Mouse (Mus musculus) cerebral cortex, adult 2 months (tissue): ENCODE measurements around the gene Socs1.

ENCODE experiments used
- WGBS: fragments of 180-500 bp; shearing (Covaris S2); methylation state at CpG from one replicate; pipeline ENCODE4 v1.1.7; 2018; 5-methylcytosine and 5-hydroxymethylcytosine counted together

Gene Socs1

GRCm38 (mm10) chr16:10785371-10786231 lies at the start of gene Socs1:
Gene Socs1 (minus strand): TSS chr16:10785536.
- under 1% methylated on average over 58 of the region's 59 CpGs for WGBS

GRCm38 (mm10) chr16:10834542-10834910 lies 49.2 kb upstream of the Socs1 start:
- 6% methylated on average over 12 of the region's 12 CpGs for WGBS

- 88% methylated on average over 4 of the region's 4 CpGs for WGBS
Observed at GRCm38 (mm10) chr16:10828461-10828805, 43.1 kb upstream of the Socs1 start.

GRCm38 (mm10) chr16:10827766-10828460 lies 42.6 kb upstream of the Socs1 start:
- 92% methylated on average over 7 of the region's 7 CpGs for WGBS

GRCm38 (mm10) chr16:10827269-10827668 lies 41.9 kb upstream of the Socs1 start:
- 94% methylated on average over 9 of the region's 9 CpGs for WGBS

- WGBS = 89% methylated on average over 4 of the region's 4 CpGs
Observed at GRCm38 (mm10) chr16:10825840-10826239, 40.5 kb upstream of the Socs1 start.

- WGBS = 81% methylated on average over 1 of the region's 1 CpGs
Observed at GRCm38 (mm10) chr16:10824536-10824935, 39.2 kb upstream of the Socs1 start.

GRCm38 (mm10) chr16:10821387-10821786 lies 36.1 kb upstream of the Socs1 start:
- WGBS = 84% methylated on average over 4 of the region's 4 CpGs

GRCm38 (mm10) chr16:10819966-10820365 lies 34.6 kb upstream of the Socs1 start:
- 86% methylated on average over 3 of the region's 3 CpGs for WGBS

- WGBS = 83% methylated on average over 4 of the region's 4 CpGs
Observed at GRCm38 (mm10) chr16:10818579-10819135, 33.3 kb upstream of the Socs1 start.

GRCm38 (mm10) chr16:10814864-10815263 lies 29.5 kb upstream of the Socs1 start:
- 98% methylated on average over 4 of the region's 4 CpGs for WGBS

GRCm38 (mm10) chr16:10813726-10814125 lies 28.4 kb upstream of the Socs1 start:
- WGBS = 87% methylated on average over 4 of the region's 4 CpGs

GRCm38 (mm10) chr16:10812865-10813371 lies 27.6 kb upstream of the Socs1 start, which contains the start of gene Gm11172:
Gene Gm11172 (plus strand): TSS chr16:10812915.
- WGBS = 88% methylated on average over 2 of the region's 2 CpGs

- 92% methylated on average over 1 of the region's 1 CpGs for WGBS
Observed at GRCm38 (mm10) chr16:10810376-10810775, 25.0 kb upstream of the Socs1 start.

- WGBS = 84% methylated on average over 10 of the region's 10 CpGs
Observed at GRCm38 (mm10) chr16:10805789-10806527, 20.6 kb upstream of the Socs1 start, which contains the start of gene Prm1. Gene Prm1 (minus strand): TSS chr16:10805839.

- 91% methylated on average over 3 of the region's 3 CpGs for WGBS
Observed at GRCm38 (mm10) chr16:10802420-10802819, 17.1 kb upstream of the Socs1 start.

- 83% methylated on average over 6 of the region's 6 CpGs for WGBS
Observed at GRCm38 (mm10) chr16:10796034-10796433, 10.7 kb upstream of the Socs1 start, which contains the start of gene Prm2. Gene Prm2 (minus strand): TSS chr16:10796134.

GRCm38 (mm10) chr16:10790702-10791101 lies 5.4 kb upstream of the Socs1 start, which contains the start of gene Prm3:
Gene Prm3 (minus strand): TSS chr16:10790914.
- WGBS = 79% methylated on average over 9 of the region's 9 CpGs

- 87% methylated on average over 4 of the region's 4 CpGs for WGBS
Observed at GRCm38 (mm10) chr16:10788866-10789265, 3.5 kb upstream of the Socs1 start.

- WGBS = 78% methylated on average over 16 of the region's 16 CpGs
Observed at GRCm38 (mm10) chr16:10788271-10788670, 2.9 kb upstream of the Socs1 start, which contains the start of gene Tnp2. Gene Tnp2 (minus strand): TSS chr16:10788660.

- WGBS = 87% methylated on average over 7 of the region's 7 CpGs
Observed at GRCm38 (mm10) chr16:10787548-10788058, 2.3 kb upstream of the Socs1 start.
